Mouse (Mus musculus) splenic B cell, adult 2 months (primary cell): Measurements from ENCODE around the gene Srgap1.

Source experiments
- DNase-seq: peaks from one replicate; pipeline ENCODE4 v3.0.0-alpha.2; 2011; ENCODE audit warnings: low read depth, low spot score
- H3K27me3 ChIP-seq: 2 replicates; pipeline ENCODE4 v1.6.1; 2012; ENCODE audit warnings: mild to moderate bottlenecking, low read length, moderate library complexity, mixed read lengths; ENCODE audit not compliant: control insufficient read depth, poor library complexity, insufficient read depth, severe bottlenecking
- H3K36me3 ChIP-seq: 2 replicates; pipeline ENCODE4 v1.6.1; 2012; ENCODE audit warnings: mild to moderate bottlenecking, low read length, moderate library complexity, mixed read lengths; ENCODE audit not compliant: control insufficient read depth, poor library complexity, insufficient read depth, severe bottlenecking

Srgap1 gene

DNA sequence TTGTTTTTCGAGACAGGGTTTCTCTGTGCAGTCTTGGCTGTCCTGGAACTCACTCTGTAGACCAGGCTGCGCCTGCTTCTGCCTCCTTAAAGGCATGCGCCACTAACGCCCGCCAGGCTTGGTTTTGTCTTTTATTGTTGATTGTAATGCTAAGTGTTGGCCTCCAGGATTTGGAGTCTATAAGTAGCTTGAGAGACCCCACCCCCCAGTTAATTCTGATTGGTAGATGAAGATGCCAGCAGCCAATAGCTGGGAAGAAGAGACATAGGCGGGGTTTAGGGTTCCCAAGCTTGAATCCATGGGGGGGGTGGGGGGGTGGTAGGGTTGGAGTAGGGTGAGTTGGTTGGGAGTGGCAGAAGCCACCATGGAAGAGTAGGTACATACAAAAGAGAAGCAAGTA, 147.4 kb downstream of the Srgap1 start:
- H3K36me3 ChIP-seq, result no peaks in the 10 kb centered on the region
- no peak for DNase-seq
- H3K27me3 ChIP-seq, result no peaks in the 10 kb centered on the region; the same call in 1 of the 2 replicates

DNA sequence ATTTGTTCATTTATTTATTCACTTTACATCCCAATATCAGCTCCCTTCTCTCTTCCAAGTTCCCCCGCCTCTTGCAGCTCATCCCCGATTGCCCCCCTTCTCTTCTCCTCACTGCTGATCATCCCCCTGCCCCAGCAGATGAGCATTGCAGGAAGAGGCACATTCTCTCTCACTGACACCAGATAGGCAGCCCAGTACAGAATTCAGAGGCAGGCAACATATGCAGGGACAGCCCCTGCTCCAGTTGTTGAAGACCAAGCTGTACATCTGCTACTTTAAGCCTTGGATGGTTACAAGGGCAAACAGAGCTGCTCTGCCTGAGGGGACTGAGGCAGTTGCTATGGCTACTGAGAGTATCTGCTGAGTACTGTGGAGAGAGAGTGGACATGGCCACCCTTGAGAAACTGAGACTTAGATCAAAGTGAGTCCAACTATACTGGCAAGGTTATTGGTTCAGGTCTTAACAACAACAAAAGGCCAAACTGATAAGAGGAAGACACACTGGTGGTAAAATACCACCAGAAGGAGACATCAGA, 149.2 kb downstream of the Srgap1 start:
- Histone ChIP-seq H3K27me3 (no peaks in the 10 kb centered on the region; the same call in 1 of the 2 replicates), H3K36me3 (no peaks in the 10 kb centered on the region)
- no peak for DNase-seq

DNA sequence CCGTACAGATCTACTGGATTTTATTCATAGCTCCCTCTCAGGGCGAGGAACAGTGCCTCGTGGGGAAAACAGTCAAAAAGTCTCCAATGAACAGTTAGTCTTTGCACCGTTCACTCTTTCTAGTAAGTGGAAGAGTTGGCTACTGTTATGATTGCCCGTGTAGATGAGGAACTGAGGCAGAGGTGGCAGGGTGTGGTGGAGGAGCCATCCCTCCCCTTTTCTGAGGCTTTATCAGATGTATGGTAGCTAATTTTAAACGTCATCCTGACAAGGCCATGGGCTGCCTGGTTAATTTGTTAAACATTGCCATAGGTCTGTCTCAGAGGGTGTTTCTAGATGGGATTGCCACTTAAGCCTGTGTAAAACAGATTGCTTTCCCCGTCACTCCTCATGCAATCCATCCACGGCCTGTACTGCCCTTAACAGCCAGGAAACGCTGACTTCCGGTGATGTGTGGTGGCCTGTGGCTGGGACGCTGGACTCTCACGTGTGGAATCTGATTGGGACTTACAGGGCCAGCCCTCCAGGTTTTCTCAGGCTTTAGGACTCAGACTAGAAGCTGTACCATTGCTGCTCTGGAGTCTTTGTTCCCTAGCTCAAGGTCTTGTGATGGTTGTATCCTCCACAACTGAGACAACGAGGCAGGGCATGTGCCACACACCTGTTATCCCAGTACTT, 155.6 kb downstream of the Srgap1 start:
- Histone ChIP-seq H3K27me3 (no peaks in the 10 kb centered on the region), H3K36me3 (no peaks in the 10 kb centered on the region)
- DNase-seq, result no peak

DNA sequence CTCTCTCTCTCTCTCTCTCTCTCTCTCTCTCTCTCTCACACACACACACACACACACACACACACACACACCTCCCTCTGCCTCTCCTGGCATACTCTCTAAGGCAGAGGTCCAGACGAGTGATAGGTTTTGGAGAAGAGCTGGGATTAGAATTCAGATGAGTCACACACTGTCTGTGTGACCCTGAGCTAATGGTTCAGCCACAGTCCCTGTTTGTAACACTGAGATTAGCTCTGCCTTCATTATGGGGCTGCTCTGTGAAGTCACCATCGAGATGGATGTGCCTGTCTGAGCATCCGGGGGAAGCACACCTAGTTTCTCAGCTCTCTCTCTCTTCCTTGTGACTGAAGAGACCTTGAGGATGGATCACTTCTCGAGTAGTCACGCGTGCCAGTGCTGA, 157.1 kb downstream of the Srgap1 start:
- Histone ChIP-seq H3K36me3 (no peaks in the 10 kb centered on the region), H3K27me3 (no peaks in the 10 kb centered on the region)
- DNase-seq, result no peak

DNA sequence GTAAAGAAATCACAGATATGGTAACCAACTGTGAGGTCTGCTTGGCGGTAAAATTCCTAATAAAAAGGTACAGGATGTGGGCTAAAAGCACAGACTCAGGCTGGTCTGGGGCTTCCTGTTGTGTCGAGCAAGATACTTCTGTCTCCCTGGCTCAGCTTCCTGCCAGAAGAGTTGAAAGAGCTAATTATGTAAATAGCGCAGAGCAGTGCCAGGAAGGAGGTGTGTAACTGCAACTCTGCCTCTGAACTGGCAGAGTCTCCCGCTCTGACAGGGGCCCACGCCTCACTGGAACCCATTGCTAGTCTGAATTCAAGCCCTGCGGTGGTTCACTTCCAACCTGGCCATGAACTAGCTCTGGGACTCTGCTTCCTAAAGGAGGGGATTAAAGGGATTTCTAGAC, 160.3 kb downstream of the Srgap1 start:
- no peak for DNase-seq
- Histone ChIP-seq H3K27me3 (no peaks in the 10 kb centered on the region), H3K36me3 (no peaks in the 10 kb centered on the region)

DNA sequence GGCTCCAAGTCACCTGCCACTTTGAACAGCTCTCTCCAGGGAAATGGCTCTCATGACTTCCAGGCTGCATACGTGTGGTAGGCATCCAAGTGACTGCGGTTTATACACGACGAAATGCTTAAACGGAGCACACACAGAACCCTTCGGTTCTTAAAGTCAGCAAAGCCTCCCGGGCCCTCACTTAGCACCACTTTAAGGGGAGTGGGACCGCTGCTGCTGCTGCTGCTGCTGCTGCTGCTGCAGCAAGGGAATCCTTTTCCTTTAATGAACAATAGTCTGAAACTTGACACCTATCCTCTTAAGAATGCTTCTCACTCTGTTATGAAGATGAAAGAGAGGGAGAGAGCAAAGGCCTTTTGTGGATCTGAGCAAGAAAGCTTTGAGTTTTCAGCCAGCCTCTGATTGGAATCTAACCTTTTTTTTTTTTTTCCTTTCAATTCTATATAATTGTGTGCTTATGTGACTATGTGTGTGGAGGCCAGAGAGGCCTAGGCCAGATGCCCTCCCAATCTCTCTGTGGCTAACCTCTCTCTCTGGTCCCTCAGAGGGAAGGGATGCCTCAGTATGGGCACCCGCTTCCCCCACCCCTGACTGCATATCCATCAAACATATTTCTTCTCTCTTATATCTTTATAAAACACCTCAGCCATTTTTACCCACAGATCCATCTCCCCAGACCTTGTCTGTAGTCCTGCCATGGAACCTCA, 161.4 kb downstream of the Srgap1 start:
- DNase-seq, result no peak

DNA sequence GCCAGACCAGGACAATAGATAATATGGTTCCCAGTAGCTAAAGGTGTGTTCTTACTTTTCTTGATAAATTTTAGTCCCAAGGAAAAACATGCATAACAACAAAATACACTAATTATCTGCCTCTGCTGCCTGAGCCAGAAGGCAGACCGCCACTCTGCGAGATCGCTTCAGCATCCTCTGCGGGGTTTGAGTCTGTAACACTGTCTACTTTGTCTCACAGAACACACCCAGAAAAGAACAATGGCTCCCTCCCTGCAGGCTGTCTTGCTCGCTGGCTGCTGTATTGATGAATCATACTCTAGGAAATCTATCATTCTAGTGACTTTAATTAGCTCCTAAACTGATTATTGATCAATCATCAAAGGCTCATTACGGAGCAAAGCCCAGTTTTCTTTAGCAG, 164.7 kb downstream of the Srgap1 start:
- no peaks in the 10 kb centered on the region for H3K27me3 ChIP-seq
- no peak for DNase-seq
- no peaks in the 10 kb centered on the region for H3K36me3 ChIP-seq

More for the DNA sequence above, 161.4 kb downstream of the Srgap1 start:
- no peaks in the 10 kb centered on the region for H3K27me3 ChIP-seq
- no peaks in the 10 kb centered on the region for H3K36me3 ChIP-seq

DNA sequence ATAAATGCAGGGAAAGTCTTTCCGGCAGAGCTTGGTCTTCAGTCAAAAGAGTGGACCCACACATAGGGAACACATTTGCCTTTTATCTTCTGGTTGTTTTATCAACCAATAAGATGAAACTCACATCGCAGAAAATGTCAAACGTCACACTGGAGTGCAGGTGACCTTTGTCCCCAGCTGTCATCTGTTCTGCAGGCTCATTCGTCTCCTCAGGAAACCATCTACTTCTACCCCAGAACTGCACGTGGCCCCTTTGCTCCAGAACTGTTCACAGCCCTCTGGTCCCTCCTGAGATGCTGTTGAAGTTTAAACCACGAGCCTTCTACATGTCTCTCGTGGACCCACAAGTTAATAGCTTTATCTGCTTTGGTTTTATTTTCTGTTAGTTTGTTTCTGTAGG, 168.3 kb downstream of the Srgap1 start:
- H3K36me3 ChIP-seq, result no peaks in the 10 kb centered on the region
- H3K27me3 ChIP-seq, result no peaks in the 10 kb centered on the region

DNA sequence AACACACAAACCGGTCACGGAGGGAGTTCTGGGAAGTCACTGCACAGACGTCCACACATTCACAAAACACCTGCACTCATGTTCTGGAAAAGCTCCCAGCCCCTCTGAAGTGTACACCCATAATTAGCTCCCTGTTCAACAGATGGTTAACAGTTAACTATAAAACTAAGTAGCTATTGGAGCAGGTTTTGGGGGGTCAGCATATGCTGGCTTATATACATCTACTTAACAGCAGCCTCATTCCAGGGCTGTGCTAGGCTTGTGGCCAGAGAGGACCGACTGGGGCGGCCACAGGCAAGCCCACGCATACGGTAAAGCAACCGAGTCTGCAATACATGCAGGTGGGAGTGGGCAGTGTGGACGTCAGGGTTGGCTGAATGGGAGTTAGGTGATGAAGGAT, 169.2 kb downstream of the Srgap1 start:
- DNase-seq, result no peak
- no peaks in the 10 kb centered on the region for H3K27me3 ChIP-seq
- H3K36me3 ChIP-seq, result no peaks in the 10 kb centered on the region

More for the DNA sequence above, 168.3 kb downstream of the Srgap1 start:
- no peak for DNase-seq

DNA sequence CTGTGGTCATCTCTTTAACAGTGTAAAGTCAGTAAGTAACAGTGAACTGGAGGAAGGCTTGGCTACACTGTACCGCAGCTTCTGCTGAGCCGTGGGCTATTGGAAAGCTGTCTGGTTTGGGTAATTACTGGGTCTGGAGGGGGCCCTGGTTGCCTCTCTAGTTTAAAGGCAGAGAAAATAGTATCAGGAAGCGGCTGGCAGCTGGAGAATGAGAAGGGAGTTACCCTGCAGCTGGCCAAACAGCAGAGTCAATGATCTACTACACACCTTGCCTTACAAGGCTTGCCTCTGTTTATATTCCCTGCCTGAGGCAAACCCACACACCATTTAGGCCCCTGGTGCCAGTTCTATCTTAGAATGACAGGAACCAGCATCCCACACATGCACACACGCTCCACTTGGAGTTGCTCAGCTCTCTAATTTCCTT, 174.0 kb downstream of the Srgap1 start:
- DNase-seq, result no peak
- Histone ChIP-seq H3K27me3 (no peaks in the 10 kb centered on the region), H3K36me3 (no peaks in the 10 kb centered on the region)

DNA sequence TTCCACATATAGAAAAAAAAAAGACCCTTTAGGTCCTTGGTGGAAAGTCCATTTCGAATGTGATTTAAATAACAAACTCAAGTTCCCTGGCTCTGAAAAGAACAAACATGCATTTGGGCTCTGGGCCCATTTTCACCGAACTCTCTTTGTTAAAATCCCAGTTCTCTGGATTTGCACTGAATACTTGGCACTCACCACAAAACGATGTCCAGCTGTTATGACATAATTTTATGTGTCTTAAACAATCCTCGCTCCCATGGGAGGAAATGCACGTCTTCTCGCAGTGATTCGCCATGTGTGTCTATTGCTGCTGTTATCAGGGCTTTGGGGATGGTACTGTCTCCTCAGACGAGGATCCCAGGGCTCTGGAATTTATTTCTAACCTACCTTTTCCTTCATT, 177.2 kb downstream of the Srgap1 start:
- no peak for DNase-seq
- no peaks in the 10 kb centered on the region for H3K27me3 ChIP-seq
- H3K36me3 ChIP-seq, result no peaks in the 10 kb centered on the region

DNA sequence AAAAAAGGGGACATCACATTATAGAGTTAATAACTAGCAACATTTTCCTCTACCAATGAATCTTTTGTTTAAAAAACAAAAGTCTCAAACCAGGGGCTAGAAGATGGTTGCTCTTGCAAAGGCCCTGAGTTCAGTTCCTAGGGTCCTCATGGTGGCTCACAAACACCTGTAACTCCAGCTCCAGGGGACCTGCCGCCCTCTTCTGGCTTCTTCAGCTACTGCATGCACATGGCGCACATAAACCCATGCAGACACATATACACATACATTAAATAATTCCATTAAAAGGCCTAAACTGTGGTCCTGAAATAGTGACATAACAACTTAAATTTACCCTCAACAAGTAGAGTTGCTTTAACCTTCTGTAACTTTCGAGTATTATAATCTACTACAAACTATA, 178.9 kb downstream of the Srgap1 start:
- H3K36me3 ChIP-seq, result no peaks in the 10 kb centered on the region
- no peaks in the 10 kb centered on the region for H3K27me3 ChIP-seq
- DNase-seq, result no peak

DNA sequence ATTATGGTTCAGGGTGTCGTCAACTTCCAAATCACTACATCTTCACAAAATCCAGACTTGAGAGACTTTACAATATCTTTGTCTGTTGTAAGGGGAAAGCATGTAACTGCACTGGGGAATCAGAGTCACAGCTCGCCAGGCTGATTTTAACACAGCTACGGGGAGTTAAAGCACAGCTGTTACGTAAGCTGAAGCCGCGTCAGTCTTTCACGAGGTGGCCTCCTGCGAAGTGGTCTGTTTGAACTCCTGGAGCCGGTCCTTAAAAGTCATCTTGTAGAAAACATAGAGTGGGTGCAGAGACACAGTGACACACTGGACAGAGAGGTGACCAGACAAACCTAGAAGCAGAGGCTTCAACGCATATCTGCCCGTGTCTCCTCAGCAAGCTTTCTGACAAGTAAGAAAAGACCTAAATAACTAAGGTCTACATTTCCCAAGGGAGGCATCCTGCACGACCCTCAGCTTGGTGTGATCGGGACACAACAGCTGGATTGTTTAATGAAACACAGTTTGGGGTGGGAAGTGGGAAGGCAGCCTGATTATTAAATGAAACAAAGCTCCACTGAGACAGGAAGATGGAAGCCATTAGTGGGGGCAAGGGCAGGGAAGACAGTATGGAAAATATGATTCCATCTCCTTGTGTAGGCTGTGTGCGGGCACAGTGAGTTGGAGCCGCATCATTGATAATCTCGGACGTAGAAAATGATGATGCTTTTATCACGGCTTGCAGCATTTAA, 181.4 kb downstream of the Srgap1 start:
- Histone ChIP-seq H3K27me3 (no peaks in the 10 kb centered on the region), H3K36me3 (no peaks in the 10 kb centered on the region)
- DNase-seq, result no peak

DNA sequence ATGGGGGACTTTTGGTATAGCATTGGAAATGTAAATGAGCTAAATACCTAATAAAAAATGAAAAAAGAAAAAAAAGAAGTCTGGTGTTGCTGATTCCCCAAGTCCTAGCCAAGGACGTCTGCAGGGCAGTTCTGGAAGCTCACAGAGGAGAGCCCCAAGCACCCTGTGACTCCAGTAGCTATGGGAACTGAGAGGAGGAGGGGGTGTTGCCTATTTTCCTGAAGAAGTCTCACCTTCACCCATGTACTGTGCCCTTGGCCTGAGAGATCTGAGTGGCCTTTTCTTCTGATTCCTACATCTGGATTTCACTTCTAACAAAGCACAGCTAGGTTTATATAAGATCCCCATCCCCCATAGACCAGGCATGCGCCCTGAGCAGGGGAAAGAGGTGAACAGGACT, 186.2 kb downstream of the Srgap1 start:
- no peak for DNase-seq
- no peaks in the 10 kb centered on the region for H3K36me3 ChIP-seq
- no peaks in the 10 kb centered on the region for H3K27me3 ChIP-seq
